Mouse (Mus musculus) brain, embryonic 14.5 days (tissue): ENCODE data around the gene Prr3. TPM values are rescaled to one million over a fixed set of nuclear protein-coding genes. Genes with fewer than 3 reads are reported as not detected.

Experiments used
- DNase-seq: peaks from one replicate; pipeline ENCODE4 v3.0.0-alpha.2; 2011; ENCODE audit warnings: low read depth
- CTCF ChIP-seq: fragments of 200-500 bp; IDR thresholded peaks from 2 replicates; pipeline ENCODE4 v1.5.1; 2012; ENCODE audit warnings: inconsistent platforms, mild to moderate bottlenecking, moderate library complexity, borderline replicate concordance; ENCODE audit not compliant: insufficient read depth, insufficient read length; ENCODE audit errors: extremely low read depth
- POLR2A ChIP-seq: fragments of 200-500 bp; IDR thresholded peaks from 2 replicates; pipeline ENCODE4 v1.6.1; 2012; ENCODE audit warnings: mild to moderate bottlenecking, inconsistent platforms, borderline replicate concordance; ENCODE audit not compliant: poor library complexity, insufficient read depth, insufficient read length, severe bottlenecking; ENCODE audit errors: extremely low read depth
- polyA plus RNA-seq: library from polyadenylated mRNA; depleted of rRNA; stranded (reverse); fragments of >200 nt; gene quantifications from 2 replicates; pipeline ENCODE4 v1.2.3, GENCODE M21; 2012; rRNA removed

The Prr3 gene
- polyA plus RNA-seq: 72.1 and 81.6 TPM in 2 replicates

DNA sequence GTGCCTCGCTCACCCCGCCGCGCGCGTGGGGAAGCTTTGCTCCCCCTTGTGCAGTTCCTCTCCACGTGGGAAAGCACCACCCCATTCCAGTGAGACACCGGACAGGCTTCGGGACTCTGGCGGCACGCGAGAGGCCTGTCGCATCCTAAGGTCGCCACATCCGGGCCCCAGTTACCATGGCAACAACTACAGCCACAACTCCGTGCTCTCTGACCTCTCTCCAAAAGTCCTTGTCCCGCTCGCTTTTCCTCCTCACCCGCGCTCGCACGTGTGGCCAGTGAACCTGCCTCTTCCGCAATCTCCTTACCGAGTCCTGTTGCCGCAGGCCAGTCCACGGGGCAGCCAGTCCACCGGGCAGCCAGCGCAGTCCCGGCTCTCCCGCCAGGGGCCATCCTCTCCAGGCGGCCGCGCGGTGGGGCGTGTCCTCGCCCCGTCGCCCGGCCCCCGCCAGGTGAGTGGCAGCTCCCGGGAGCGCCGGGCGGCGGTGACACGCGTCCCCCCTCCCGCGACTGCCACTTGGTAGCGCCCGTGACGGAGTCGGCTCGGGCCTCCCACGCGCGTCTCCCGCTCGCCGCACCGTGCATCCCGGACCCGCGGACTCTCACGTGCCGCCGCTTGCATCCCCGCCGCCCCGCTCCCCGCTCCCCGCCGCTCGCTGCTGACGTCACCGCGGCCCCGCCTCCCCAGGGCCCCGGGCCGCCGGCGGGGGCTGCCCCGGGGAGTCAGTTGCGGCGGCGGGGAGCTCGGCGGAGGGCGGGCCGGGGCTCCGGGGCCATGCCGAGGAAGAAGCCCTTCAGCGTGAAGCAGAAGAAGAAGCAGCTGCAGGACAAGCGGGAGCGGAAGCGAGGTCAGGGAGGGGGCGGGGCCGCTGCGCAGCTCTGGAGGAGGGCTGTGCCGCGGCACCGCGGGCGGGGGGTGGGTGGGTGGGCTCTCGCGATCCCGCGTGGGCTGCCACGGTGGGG is at the start of gene Prr3, which contains the start of gene Gnl1:
Gene Prr3, minus strand, starts transcription at position 836 of the 962 bp plus-strand sequence.
Gene Gnl1, plus strand, starts transcription at position 451 of the 962 bp plus-strand sequence.
- TF ChIP-seq CTCF (no peak), POLR2A (0 out of 2 replicates have a peak, but pooled peaks have one; percentile 18)
- DNase-seq: peak; percentile 96

DNA sequence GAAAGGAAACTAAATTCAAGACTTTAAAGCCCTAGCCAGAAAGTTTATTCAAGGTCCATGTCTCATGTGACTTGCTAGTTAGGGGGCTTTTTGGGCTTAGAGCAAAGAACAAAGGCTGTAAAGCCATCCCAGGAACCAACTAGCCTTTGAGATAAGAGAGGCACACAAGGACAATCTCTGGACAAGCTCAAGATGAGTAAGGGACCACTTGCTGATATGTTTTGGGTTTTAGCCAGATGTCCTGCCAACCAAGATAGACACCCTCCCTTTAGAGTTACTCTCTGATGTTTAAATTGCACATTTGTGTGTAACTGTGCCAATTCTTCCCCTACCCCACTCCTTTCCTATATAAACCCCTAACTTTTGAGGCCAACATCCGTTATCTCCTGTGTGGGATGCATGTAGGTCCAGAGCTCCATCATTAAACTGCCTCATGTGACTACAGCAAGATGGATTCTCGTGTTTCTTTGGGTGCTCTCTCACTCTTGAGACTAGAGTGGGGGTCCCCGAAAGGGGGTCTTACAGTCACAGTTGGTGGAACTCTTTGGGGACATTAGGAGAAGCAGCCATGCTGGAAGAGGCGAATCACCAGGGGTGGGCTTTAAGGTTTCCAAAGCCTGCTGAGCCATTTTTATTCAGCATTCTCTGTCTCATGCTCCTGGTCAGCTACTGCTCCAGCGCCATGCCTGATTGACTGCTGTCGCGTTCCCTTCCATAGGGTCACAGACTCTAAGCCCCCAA is 49.0 kb upstream of the Prr3 start:
- no peak for TF ChIP-seq POLR2A
- no peak for TF ChIP-seq CTCF
- no peak for DNase-seq

DNA sequence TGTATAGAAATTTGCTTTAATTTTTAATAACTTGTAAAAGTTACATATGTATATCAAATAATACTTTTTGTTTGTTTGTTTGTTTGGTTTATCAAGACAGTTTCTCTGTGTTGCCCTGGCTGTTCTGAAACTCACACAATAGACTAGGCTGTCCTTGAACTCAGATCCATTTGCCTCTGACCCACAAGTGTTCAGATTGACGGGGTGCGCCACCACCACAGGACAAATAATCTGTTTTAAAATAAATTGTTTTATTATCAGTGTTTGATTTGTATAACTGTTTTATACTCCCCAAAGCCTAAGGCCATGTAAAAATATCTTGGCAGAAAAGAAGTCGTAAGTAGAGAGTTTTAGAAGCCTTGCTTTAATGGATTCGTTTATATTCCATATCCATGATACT is 47.6 kb upstream of the Prr3 start:
- no peak for DNase-seq
- no peak for TF ChIP-seq POLR2A
- TF ChIP-seq CTCF: no peak

DNA sequence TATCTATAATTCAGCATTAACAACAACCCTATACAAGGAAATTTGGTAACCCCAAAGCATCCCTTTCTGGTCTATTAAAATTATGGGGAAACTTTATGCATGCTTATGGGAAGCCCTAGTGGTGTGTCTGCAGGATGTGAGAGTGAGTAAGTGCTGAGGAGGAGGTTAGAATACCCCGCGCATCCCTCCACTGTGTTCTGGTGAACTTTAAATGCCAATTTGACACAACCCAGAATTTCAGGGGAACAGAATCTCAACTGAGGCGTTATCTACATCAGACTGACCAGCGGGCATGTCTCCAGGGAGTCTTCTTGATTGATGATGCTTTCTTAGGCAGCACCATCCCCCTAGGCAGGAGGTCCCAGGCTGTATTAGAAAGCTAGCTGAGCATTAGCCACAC is 45.9 kb upstream of the Prr3 start:
- DNase-seq: no peak
- TF ChIP-seq CTCF (no peak), POLR2A (no peak)

DNA sequence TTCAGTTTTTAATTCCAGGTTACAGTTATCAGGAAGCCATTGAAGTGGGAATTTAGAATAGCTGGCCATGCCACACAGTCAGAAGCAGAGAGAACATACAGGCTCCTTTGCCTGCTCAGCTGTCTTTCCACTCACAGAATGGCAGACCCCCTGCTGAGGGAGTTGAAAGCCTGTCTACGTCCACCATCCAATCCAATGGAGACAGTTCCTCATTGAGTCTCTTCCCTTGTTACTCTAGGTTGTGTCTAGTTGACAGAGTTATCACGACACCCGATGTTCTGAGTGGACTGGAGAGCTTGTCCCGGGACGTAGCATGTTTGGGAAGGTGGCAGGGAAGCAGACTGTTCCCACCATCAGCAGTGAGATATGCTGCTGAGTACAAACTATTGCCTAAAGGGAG is 45.2 kb upstream of the Prr3 start:
- no peak for DNase-seq
- TF ChIP-seq CTCF (no peak), POLR2A (no peak)

DNA sequence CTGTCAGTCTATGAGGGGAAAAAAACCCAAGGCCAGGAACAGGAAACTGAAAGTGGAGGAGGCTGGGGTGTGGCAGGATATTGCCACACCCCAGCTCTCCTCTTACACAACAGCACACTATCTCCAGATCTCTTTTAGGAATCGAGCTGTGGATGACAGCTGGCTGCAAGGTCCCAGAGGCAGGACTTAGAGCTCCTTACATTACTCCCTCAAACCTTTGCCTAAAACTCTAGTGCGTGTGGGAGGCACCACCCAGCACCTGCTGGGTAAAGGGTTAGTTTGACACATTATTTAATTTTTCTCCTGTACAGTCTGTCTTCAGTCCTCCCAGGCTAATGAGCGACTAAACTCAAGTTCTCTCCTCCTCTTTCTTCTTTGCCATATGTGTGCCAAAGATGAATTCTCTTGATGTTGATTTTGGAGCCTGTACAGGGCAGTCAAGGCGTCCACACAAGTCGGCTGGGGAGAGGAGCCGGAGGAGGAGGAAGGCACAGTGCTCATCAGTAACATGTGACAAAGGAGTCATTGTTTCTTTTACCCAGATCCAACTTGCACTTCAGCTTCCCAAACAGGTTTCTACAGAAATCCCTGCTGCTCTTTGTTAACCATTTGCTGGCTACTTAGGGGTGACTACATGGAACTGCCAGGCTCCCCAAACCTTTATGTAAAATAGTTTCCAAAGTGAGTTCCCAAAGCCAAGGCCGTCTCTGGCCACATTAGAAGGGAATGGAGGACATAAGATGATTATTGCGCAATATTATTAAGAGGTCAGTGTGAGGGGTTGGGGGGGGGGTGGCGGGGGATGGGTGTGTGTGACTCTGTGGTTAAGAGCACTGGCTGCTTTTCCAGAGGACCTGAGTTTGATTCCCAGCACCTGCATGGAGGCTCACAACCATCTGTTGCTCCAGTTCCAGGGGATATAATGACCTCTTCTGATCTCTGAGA is 43.9 kb upstream of the Prr3 start:
- TF ChIP-seq POLR2A (no peak), CTCF (no peak)
- DNase-seq: no peak

DNA sequence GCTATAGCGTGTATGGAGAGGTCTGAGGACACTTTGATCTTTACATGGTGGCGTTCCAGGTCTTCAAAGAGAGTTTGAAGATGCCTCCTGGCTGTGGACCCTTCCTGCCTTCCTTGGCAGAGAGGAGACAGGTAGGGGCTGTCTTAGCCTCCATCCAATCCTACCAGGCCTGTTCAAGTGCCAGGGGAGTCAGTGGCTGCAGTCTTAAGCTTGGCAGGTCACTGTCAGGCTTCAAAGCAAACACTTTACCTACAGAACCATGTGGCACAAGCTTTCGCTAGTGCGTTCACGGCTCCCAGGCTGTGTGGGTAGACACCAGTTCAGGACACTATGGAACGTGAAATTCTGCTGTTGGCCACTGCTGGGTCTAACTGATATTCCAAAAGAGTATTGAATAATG is 42.9 kb upstream of the Prr3 start:
- DNase-seq: no peak
- TF ChIP-seq POLR2A (no peak), CTCF (no peak)

DNA sequence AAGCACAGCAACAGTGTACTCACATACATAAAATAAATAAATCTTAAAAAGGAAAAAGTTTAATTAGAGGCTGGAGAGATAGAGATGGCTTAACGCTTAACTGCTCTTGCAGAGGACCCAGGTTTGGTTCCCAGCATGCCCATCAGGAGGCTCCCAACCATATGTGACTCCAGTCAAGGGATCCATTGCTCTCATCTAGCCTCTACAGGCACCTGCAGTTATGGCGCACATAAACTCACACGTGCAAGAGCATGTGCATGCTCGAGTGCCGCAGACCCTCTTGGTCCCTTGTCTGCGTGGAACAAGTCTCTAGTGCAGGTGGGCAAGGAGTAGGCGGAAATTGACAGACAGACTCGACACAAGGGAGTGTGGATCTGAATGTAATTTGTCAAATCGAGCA is 42.1 kb upstream of the Prr3 start:
- TF ChIP-seq CTCF: no peak
- TF ChIP-seq POLR2A: no peak
- DNase-seq: no peak

DNA sequence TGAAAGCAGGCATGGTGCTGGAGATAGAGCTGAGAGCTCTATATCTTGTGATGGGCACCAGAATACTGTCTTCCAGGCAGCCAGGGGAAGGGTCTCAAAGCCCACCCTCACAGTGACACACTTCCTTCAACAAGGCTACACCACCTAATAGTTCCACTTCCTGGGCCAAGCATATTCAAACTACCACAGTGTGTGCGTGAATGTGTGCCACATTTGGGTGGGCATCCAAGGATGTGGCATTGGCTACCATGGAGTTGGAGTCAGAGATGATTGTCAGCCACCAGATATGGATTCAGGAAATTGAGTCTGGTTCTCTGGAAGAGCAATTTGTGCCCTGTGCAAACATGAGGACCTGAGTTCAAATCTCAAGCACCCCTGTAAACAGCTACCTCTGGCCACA is 41.3 kb upstream of the Prr3 start:
- TF ChIP-seq POLR2A (no peak), CTCF (no peak)
- DNase-seq: no peak

DNA sequence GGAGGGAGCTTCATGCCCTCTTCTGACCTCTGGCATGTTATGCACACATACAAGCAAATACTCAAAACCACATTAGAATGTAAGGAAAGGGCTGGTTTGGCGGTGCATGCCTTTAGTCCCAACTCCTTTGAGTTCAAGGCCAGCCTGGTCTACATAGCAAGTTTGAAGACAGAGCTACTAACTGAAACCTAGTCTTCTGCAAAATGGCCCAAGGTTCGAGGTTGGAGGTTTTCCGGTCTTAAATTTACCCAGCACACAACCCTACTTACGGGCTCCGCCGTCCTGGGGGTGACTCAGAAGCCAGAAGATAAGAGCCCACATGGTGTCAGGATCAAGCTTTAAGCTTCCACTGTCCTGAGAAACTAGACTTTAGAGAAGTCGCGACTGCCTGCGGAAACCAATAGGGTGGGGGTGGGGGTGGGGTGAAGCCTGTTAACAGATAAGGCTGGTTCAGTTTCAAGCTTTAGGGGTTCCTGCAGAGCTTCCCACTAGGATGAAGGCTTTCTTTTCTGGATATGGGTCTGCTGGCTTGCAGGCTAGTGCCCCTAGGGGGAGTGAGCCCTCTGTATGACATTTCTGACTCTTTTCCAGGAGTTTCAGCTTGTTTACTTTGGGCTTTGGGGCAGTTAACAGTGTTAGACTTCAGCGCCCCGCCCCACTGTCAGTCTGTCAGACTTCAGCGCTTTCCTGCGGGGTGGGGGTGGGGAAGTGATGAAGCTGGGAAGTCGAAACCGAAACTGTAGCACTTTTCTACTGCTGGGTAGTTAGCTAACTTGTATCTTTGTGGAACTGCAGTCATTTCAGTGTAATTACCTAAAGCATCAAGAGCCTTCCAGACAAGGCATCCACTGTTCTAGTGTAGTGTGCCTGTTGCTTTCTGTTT is 40.4 kb upstream of the Prr3 start, which contains the start of gene H2-T24:
Gene H2-T24, minus strand, starts transcription at position 370 of the 883 bp plus-strand sequence.
- DNase-seq: peak; percentile 42
- TF ChIP-seq CTCF (peak; percentile 12; the same call in 1 of the 2 replicates), POLR2A (no peak)
